Comparison of ENCODE assay signal across 7 mouse cellular contexts in the genomic region with DNA sequence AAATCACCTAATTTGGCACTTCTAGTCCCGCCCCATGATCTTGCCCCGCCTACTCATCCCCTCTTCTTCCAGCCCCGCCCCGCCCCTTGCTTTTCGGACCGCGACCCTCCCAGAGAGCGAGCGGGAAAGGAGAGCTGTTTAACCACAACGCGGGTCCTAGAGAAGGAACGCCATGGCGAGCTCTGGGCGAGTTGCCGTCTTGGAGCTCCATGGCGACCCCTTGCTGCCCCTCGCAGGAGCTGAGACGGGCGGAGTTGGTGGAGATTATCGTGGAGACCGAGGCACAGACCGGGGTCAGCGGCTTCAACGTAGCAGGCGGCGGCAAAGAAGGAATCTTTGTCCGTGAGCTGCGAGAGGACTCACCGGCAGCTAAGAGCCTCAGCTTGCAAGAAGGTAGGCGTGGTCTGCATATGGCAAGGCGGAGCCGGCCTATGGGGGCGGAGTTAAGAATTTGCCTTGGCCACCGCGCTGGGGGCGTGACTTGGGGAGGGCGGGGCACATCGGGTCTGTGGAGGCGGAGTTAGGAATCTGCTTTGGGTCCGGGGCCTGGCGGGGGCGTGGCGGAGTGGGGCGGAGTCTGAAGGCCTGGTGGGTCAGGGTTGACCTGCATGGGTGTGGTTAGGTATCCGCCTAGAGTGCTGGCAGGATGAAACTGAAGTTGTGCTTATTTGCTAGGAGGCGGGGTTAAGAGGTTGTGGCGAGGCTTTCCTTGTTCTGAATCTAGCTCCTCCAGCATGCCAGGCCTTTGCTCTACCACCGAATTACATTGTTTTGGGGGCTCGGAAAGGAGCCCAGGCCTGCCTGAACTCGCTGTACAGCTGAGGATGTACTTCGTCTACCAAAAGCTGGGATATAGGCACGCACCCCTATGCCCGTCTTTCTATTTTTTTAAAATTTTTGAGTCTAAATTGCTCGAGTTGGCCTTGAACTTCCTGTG. TPM values are rescaled to one million over a fixed set of nuclear protein-coding genes. Genes with fewer than 3 reads are reported as not detected.
DNase-seq lines count a peak whose midpoint lies in the region; ATAC-seq lines count a peak whose summit lies in the region.

No protein-coding gene starts in this region.

- H3K27ac ChIP-seq in intestine, embryonic 16.5 days (ENCODE audit: low read length): peak overlapping the region; percentile 100
- peak overlapping the region; percentile 93 for H3K27ac ChIP-seq in midbrain, embryonic 11.5 days (ENCODE audit: low read depth, low read length)

- H3K36me3 ChIP-seq in intestine, embryonic 16.5 days (ENCODE audit: control insufficient read depth, insufficient read depth, low read length): no peaks in the 10 kb centered on the region
- H3K36me3 ChIP-seq in midbrain, embryonic 11.5 days (ENCODE audit: control insufficient read depth, insufficient read depth, low read length): no peaks in the 10 kb centered on the region

- intact Hi-C loops in left cerebral cortex, postnatal 36 days (cut with DNase I): loop anchor here (1.0 kb wide), 1 partner anchor 35 kb away; the partner anchor contains the start of gene Sertad3

- H3K9ac ChIP-seq in intestine, embryonic 16.5 days (ENCODE audit: low read depth, low read length): peak overlapping the region; percentile 82
- peak overlapping the region; percentile 75 for H3K9ac ChIP-seq in midbrain, embryonic 11.5 days (ENCODE audit: low read length)

- no peaks in the 10 kb centered on the region for H3K27me3 ChIP-seq in intestine, embryonic 16.5 days (replicated peaks; ENCODE audit: control insufficient read depth, insufficient read depth, low read length)
- H3K27me3 ChIP-seq in midbrain, embryonic 11.5 days (ENCODE audit: control insufficient read depth, insufficient read depth, low read length): no peaks in the 10 kb centered on the region

- peak; percentile 98 for DNase-seq in adrenal gland, adult 8-10 months
- DNase-seq in embryo, embryonic 9.5 days (ENCODE audit: extremely low spot score): peak; percentile 100
- DNase-seq in gastrocnemius, postnatal 4 days (ENCODE audit: low spot score in 2 of 2): peak; percentile 96 to 97
- DNase-seq in left cerebral cortex, postnatal 36 days (ENCODE audit: low spot score in 2 of 2): peak; percentile 86 to 88
- peak; percentile 100 for DNase-seq in midbrain, embryonic 11.5 days (ENCODE audit: low spot score, missing footprints)
- DNase-seq in skeletal muscle tissue, adult 2 months (ENCODE audit: low read depth, low spot score): peak; percentile 96

- H3K4me3 ChIP-seq in intestine, embryonic 16.5 days (ENCODE audit: low read length): peak overlapping the region; percentile 69
- peak overlapping the region; percentile 47 for H3K4me3 ChIP-seq in midbrain, embryonic 11.5 days (ENCODE audit: low read depth, low read length)

- no peaks in the 10 kb centered on the region for H3K9me3 ChIP-seq in intestine, embryonic 16.5 days (ENCODE audit: control insufficient read depth, low read length)
- no peaks in the 10 kb centered on the region for H3K9me3 ChIP-seq in midbrain, embryonic 11.5 days (ENCODE audit: control insufficient read depth, low read length)

- under 1% methylated on average over 54 of the region's 54 CpGs for WGBS in intestine, embryonic 16.5 days
- under 1% methylated on average over 53 of the region's 54 CpGs for WGBS in midbrain, embryonic 11.5 days

- peak overlapping the region; percentile 59 for H3K4me2 ChIP-seq in intestine, embryonic 16.5 days (ENCODE audit: low read depth, low read length)
- peak overlapping the region; percentile 64 for H3K4me2 ChIP-seq in midbrain, embryonic 11.5 days

- ATAC-seq in intestine, embryonic 16.5 days: peak; percentile 96
- peak; percentile 94 for ATAC-seq in midbrain, embryonic 11.5 days (ENCODE audit: low FRiP score)

- H3K4me1 ChIP-seq in intestine, embryonic 16.5 days (ENCODE audit: control insufficient read depth, insufficient read depth, low read length): peaks cover 13% of the 10 kb centered on the region
- peaks cover 8% of the 10 kb centered on the region; the same call in 1 of the 2 replicates for H3K4me1 ChIP-seq in midbrain, embryonic 11.5 days (ENCODE audit: control insufficient read depth, insufficient read depth, low read length)

RNA-seq across cellular contexts. Expression of gene Prx, which starts 8.9 kb away (rescaled TPM):
- 1 to 10 TPM; 2.6 to 4.7 (median 3.3) TPM for total RNA-seq in adrenal gland, adult 8-10 months (2022)
- total RNA-seq in gastrocnemius, postnatal 4 days (2021): 10 to 100 TPM; 36.6 to 38.2 TPM
- polyA plus RNA-seq in intestine, embryonic 16.5 days (2015; fragmentation: Nextera tagmentation; extraction: Ambion mirVana): 2.2 and 2.6 TPM in 2 replicates
- total RNA-seq in left cerebral cortex, postnatal 36 days (2021): under 1 TPM; 0.25 to 0.48 TPM
- polyA plus RNA-seq in midbrain, embryonic 11.5 days (2014; fragmentation: Nextera tagmentation; extraction: Ambion mirVana): 0.77 and 0.85 TPM in 2 replicates

RNA-seq across cellular contexts. Expression of gene Hipk4, which starts 15.1 kb away (rescaled TPM):
- total RNA-seq in adrenal gland, adult 8-10 months (2022): 1 to 10 TPM in 1 of 4 experiments, under 1 TPM in 3; 0.23 to 1.1 (median 0.61) TPM
- 1 to 10 TPM in 1 of 2 experiments, under 1 TPM in 1; 0.73 to 1.1 TPM for total RNA-seq in gastrocnemius, postnatal 4 days (2021)
- 0.26 and 0.49 TPM in 2 replicates for polyA plus RNA-seq in intestine, embryonic 16.5 days (2015; fragmentation: Nextera tagmentation; extraction: Ambion mirVana)
- under 1 TPM in 1 of 2 experiments, not detected in 1; 0.22 TPM for total RNA-seq in left cerebral cortex, postnatal 36 days (2021)
- 0.18 and 0.21 TPM in 2 replicates for polyA plus RNA-seq in midbrain, embryonic 11.5 days (2014; fragmentation: Nextera tagmentation; extraction: Ambion mirVana)

RNA-seq across cellular contexts. Expression of gene Sertad1, which starts 21.3 kb away (rescaled TPM):
- total RNA-seq in adrenal gland, adult 8-10 months (2022): 10 to 100 TPM; 20.2 to 37.1 (median 23.9) TPM
- total RNA-seq in gastrocnemius, postnatal 4 days (2021): 10 to 100 TPM; 15.6 to 16.2 TPM
- polyA plus RNA-seq in intestine, embryonic 16.5 days (2015; fragmentation: Nextera tagmentation; extraction: Ambion mirVana): 40.9 and 43.4 TPM in 2 replicates
- 10 to 100 TPM; 17.2 to 20.0 TPM for total RNA-seq in left cerebral cortex, postnatal 36 days (2021)
- polyA plus RNA-seq in midbrain, embryonic 11.5 days (2014; fragmentation: Nextera tagmentation; extraction: Ambion mirVana): 13.4 and 15.5 TPM in 2 replicates

RNA-seq across cellular contexts. Expression of gene Sertad3, which starts 34.4 kb away (rescaled TPM):
- total RNA-seq in adrenal gland, adult 8-10 months (2022): 10 to 100 TPM; 12.6 to 19.4 (median 14.8) TPM
- 10 to 100 TPM; 13.0 to 13.6 TPM for total RNA-seq in gastrocnemius, postnatal 4 days (2021)
- 27.4 and 28.6 TPM in 2 replicates for polyA plus RNA-seq in intestine, embryonic 16.5 days (2015; fragmentation: Nextera tagmentation; extraction: Ambion mirVana)
- 1 to 10 TPM; 2.7 to 2.8 TPM for total RNA-seq in left cerebral cortex, postnatal 36 days (2021)
- polyA plus RNA-seq in midbrain, embryonic 11.5 days (2014; fragmentation: Nextera tagmentation; extraction: Ambion mirVana): 20.3 and 22.0 TPM in 2 replicates

RNA-seq across cellular contexts. Expression of gene Pld3, which starts 45.0 kb away (rescaled TPM):
- 100 to 1,000 TPM; 135 to 205 (median 166) TPM for total RNA-seq in adrenal gland, adult 8-10 months (2022)
- 10 to 100 TPM; 45.0 to 47.7 TPM for total RNA-seq in gastrocnemius, postnatal 4 days (2021)
- 65.6 and 73.0 TPM in 2 replicates for polyA plus RNA-seq in intestine, embryonic 16.5 days (2015; fragmentation: Nextera tagmentation; extraction: Ambion mirVana)
- 100 to 1,000 TPM; 818 to 936 TPM for total RNA-seq in left cerebral cortex, postnatal 36 days (2021)
- polyA plus RNA-seq in midbrain, embryonic 11.5 days (2014; fragmentation: Nextera tagmentation; extraction: Ambion mirVana): 62.5 and 63.5 TPM in 2 replicates

Comparison
In these comparisons a context has a peak if more than half of its experiments do, and no peak if none do; other contexts are left out.
1. Peak in every context shown above with its lines: DNase-seq, ATAC-seq, H3K4me3 ChIP-seq and H3K27ac ChIP-seq.
2. RNA of gene Prx, which starts 8.9 kb away (total RNA-seq): 36.6 to 38.2 TPM in gastrocnemius, postnatal 4 days; 2.6 to 4.7 TPM in adrenal gland, adult 8-10 months and 0.25 to 0.48 TPM in left cerebral cortex, postnatal 36 days; every median in the first group is over 4 times any median in the second.